Mouse (Mus musculus) ES-Bruce4 (cell line): ENCODE data around the gene Zbtb20.

Experiments
- CTCF ChIP-seq: IDR thresholded peaks from one replicate; pipeline ENCODE4 v1.8.1; 2011; ENCODE audit warnings: low read depth, low read length
- EP300 ChIP-seq: IDR thresholded peaks from 2 replicates; pipeline ENCODE4 v1.6.1; 2011; ENCODE audit warnings: low read depth, low read length; ENCODE audit not compliant: insufficient read depth

GRCm38 (mm10) chr16:42910016-42910415 lies 34.3 kb downstream of the Zbtb20 start:
- no peak for TF ChIP-seq CTCF
- TF ChIP-seq EP300: no peak
